Mouse (Mus musculus) urinary bladder, postnatal 4 days (tissue): Measurements from ENCODE around the gene Tbce.
"Not testable (repeated sequence)": the region's sequence is repeated elsewhere in the genome, so short reads cannot be mapped to it uniquely, and the experiment has no call there.

Experiments used
- DNase-seq, 2 experiments: peaks; one replicate each; pipeline ENCODE4 v3.0.0; 2021 to 2022; ENCODE audit warnings: low spot score in 2 of 2

The Tbce gene

DNA sequence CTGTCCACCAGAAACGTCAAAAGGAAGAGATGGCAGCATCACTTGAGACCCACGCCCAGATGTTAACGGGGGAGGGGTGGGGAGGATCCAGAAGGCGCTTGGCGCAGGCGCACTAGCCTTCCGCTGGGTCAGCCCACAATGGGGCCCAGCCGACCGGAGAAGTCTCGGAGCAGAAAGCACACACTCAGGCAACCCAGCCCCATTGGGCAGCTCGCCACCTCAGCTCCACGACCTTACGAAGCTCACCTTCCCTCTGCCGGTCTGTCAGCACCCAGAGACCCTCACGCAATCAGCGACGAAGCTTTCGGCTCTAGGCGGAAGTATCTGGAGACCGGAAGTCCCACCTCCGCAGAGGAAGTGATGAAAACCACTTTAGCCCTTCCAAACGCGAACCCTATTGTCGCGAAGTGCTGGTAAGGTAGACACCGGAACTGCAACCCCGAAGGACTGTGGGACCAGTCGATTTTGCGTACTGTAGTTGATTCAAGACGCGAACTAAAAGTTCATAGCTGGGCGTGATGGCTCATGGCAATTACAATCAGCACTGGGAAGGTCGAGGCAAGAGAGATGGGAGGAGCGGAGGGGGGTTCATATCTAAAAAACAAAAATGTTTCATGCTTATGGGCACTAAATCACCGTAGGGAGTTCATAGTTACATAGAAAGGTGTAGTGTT is at the start of gene Tbce:
Tbce (minus strand) TSS at position 347 of the 674 bp plus-strand sequence.
- DNase-seq, result peak; percentile 86 to 90

DNA sequence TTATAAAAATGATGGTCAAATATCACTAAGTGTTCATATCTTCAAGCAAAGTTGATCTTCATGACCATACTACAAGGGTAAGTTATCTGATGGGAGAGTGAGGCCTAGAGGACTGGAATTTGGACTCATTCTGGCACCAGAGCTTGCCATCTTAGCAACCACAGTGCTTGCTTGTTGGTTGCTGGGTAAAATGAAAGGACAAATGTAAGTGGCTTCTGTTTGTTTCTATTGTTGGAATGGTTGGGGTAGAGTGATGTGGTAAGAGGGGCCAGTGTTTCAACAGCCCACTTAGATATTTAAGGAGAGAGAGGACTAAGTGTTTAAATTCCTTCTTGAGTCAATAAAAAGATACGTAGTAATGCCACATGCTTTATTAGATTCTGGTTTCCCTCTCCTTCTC is 49.2 kb upstream of the Tbce start:
- no peak for DNase-seq

DNA sequence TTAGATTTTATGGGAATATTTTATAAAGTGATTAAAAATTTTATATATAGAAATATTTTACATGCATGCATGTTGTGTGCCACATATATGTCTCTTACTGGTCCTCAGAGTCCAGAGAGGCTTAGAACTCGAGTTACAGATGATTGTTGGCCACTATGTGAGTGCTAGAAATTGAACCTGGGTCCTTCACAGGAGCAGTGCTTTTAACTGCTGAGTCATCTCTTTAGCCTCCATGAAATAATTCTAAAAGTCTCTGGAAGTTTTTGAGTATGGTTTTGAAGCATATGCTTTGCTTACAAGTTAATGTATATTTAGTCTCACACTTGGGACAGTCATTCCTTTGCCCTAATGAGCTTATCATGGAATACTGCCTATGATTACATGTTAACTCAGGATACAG is 35.9 kb upstream of the Tbce start:
- DNase-seq, result no peak

DNA sequence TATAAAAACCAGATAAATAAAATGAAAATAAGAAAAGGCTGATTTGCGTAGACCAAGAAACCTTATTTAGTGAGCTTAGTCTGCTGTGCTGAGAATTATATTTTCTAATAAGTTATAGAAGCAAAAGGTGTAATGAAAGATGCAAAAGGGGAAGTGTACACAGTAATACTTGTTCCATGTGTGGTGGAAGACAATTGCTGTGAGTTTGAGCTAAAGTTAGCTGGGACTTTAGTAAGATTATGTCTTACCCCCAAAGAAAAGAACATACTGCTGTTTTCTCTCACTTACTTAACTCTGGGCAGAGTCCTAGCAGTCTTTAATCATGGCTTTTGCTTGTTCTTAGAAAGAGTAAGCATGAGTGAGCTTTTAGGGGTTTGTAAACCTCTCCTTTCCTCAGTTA is 34.9 kb upstream of the Tbce start:
- no peak for DNase-seq

DNA sequence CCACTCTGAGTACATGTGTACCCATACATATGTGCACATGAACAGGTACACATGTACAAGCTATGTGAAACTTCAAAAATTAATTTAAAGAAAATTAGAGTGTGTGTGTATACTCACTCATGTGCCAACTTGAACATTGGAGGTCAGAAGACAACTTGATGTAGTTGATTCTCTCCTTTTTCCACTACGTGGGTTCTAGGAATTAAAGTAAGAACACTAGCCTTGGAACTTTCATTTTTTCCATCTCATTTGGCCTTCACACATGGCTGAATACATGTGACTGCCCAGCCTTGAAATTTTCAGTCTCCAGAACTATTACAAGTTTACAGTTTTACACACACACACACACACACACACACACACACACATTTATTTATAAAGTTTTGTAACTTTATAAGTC is 29.9 kb upstream of the Tbce start:
- no peak for DNase-seq

DNA sequence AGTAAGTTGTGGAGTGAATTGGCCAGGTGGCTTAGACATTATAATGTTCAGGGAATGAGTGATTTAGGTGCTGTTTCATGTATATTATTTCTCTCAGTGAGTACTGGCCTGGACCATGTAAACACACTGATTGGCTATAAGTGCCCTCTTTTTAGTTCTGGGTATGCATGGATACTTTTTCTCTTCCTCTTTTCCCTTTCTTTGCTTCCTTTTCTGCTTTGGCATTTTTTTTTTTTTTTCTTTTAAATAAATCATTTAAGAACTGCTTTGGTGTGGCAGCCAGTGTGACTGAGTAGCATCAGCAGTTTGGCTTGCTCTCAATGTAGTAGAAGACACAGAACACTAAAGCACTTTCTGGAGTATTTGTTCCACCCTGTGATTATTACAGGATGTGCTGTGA is 28.6 kb upstream of the Tbce start:
- DNase-seq, result no peak

DNA sequence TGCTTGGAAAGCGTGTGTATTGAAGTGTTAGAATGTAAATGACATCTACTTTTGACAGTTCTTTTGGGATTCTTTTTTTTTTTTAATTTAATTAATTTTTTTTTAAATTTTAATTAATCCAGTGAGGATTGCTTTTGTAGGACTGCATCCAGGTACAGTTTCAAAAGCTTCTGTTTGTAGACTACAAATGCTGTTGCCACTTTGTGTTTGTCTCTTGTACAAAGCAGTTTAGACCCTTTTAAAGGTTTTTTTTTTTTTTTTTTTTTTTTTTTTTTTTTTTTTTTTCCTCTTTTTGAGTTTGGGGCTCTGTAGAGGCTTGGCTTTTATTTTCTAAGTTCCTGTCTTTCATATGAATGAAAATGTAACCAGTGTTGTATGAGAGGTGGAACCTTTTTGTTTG is 26.3 kb upstream of the Tbce start:
- no peak for DNase-seq

DNA sequence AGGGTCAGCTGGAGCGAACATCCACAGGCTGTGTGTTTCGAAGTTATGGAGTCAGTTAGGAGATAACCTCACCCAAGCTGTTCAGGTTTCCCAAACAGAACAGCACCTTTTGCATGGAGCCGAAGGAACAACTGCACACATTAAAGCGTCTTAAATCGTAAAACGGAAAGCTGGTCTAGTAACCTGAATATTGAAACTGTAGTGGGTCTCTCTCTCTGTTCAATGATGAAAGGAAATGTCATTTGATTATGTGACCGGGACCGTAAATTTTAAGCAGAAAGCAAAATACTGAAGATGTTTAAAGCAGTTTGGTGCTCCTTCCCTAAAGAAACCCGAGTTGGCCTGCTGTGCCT is 25.6 kb upstream of the Tbce start:
- no peak for DNase-seq

DNA sequence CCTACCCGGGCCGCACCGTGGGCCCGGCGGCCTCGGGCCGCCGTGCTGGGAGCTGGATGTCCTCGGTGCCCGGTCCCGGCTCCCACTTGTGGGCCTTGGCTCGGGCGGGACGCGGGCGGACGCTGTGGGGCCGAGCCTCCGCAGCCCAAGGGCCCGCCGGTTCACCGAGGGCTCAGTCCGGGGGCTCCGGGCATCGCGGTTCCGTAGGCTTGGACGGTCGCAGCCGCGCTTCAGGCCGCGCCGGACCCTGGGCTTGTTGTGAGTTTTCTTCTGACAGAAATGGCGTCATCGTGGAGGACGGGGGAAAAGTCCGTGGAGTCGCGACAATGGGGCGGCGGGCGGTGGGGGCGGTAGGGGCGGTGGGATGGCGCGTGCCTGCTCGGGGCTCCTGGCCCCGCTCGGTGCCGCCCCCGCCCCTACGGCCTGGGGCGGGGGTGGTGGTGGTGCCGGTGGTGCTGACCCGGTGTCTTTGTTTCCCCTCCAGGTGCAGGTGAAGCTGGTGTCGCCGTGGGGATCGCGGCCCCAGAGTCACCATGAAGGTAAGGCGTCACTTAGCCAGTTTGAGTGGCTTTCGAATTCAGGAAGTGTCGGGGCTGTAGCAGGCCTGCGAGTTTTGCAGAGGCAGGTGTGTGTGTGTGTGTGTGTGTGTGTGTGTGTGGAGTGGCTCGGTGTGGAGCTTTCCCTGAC is 25.0 kb upstream of the Tbce start:
- DNase-seq, result peak; percentile 31 to 60

DNA sequence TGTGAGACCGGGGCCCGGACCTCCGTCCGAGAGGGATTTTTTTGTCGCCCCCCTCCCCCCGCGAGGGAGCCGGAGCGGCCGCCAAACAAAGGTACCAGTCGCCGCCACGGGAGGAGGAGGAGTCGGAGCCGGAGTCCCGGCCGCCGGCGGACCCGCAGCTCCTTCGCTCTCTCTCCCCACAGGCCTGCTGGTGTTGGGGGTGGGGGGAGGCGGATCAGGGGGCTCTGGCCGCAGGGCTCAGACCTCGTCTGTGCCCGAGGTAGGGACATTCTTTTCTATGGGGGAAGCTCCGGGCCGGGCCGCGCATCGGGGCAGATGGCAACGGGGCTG is 24.5 kb upstream of the Tbce start:
- DNase-seq, result no peak

DNA sequence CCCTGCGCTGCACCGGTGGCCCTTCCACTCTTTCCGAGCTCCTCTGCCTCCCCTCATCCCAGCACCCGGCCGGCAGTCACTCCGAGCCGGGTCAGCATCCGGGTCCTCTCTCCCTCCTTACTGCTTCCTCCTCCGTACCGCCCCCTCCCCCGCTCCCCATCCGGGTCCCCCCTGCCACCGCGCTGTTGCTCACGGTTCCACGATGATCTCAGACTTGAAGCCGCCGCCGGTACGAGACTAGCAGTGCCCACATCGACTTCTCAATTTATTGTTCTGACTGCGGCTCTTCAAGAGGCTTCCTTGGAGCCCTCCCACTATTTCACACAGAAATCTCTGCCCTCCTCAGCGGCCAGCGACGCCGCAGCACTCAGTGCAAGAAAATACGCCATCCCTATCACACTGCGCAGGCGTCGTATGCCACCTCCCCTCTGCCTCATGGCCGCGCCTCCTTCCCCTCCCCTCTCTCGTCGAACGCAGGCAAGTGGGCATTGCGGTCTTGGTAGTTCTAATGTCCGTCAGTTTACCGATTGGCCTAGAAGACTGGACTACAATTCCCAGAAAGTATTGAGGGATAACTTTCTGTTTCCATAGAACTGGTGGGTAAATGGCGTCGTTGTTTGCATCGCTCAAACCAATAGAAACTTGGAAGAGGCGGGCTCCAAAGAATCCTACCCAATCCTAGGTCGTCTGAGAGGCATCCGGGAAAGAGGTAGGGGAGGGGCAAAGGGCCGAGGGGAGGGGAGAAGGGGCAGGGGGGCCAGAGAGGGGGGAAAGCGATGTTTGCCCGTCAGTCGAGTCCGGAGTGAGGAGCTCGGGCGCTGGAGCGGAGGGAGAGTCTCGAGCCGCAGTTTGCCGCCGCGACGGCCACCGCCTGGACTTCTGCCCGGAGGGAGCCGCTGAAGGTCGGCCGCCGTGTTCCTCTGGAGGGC is 23.8 kb upstream of the Tbce start, which contains the start of the genes Arid4b and Ggps1:
Arid4b (plus strand) TSS at position 220 of the 929 bp plus-strand sequence.
Ggps1 (minus strand) TSS at position 476 of the 929 bp plus-strand sequence.
- DNase-seq, result peak; percentile 95 to 96

DNA sequence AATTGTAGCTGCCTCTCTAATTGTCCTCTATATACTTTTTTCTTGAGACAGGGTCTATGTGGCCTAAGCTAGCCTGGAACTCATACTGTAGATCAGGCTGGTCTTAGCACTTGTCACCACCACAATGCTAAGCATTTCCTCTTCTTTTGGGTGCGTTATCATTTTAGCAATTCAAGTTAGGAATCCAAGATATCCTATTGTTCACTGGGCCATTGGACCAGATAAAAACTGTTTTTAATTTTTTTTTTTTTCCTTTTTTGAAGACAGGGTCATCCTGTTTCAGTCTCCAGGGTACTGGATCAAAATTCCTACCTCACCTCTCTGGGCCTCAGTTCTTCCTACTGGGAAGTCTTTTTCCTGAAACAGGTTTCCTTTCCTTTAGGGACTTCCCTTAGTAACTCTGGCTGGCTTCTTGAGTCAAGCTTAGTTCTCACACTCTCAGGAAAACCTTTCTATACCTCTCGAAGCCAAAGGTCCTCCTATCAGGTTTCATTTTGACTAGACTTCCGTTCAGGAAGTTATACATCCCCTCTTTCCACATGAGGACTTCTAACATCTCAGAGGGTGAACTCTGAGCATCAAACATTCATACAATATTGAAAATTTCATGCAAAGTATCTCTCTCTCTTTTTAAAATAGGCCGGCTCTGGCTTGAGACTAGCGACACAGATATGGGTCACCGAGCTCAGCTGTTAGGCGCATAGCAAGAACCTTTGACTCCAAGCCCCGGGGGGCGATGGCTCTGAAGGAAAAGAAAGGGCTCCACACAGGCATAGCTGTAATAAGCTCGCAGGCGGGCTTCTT is 23.0 kb upstream of the Tbce start:
- no peak for DNase-seq

DNA sequence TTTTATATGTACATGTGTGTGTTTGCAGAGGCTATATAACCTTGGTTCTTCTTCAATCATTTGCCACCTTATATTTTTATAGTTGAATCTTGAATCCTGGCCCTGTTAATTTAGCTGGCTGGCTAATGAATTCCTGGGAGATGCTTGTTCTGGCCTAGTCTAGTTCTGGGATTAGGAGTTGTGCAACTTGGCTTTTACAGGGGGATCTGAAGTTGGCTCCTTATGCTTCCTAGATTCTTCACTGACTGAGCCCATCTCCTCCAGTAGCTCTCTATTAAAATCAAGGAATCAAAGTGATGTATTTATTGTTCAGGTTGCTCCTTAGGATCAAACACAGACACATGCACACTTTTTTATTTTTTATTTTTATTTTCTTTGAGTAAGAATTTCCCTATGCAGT is 20.1 kb upstream of the Tbce start:
- DNase-seq, result no peak

DNA sequence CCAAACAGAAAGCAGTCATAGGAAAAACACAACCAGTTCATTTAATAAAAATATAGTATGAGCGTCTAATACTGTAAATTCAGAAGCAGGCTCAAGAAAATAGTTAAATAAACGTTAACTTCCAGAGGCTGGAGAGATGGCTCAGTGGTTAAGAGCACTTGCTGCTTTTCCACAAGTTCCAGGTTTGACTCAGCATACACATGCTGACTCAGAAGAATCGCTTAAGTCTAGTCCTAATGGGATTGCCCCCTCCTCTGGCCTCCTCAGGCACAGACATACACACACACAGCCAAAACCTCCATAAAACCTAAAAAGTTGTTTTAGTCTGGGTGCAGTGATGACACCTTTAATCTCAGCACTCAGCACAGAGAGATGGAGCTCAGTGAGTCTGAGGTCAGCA is 17.4 kb upstream of the Tbce start:
- DNase-seq, result no peak

DNA sequence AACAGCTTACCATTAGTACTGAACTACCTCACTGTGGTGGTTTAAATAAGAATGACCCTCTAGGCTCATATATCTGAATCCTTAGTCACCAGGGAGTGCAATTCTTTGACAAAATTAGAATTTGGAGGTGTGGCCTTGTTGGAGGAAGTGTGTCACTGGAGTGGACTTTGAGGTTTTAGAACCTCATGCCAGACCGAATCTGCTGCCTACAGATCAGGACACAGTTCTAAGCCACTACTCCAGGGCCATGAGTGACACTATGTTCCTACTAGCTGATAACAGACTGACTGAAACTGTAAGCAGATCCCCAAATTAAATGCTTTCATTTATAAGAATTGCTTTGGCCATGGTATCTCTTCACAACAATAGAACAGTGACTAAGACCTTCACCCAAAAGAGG is 10.4 kb upstream of the Tbce start:
- no peak for DNase-seq

DNA sequence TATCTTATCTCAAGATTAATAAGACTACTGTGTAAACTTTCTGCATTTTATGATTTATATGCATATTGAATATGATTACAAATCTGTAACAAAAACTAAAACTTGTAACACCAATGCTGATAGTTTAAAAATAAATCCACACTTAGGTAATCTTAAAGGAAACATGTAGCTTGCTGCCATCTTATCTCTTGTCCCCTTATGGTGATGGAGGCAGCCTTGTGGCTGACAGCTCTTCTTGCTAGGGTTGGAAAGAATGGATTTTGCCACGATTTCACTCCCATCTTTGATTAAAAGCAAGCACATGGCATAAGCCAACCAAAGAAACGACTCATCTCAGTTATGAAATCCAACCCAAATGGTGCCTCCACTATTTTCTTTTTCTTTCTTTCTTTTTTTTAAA is 5.1 kb upstream of the Tbce start:
- DNase-seq, result no peak

DNA sequence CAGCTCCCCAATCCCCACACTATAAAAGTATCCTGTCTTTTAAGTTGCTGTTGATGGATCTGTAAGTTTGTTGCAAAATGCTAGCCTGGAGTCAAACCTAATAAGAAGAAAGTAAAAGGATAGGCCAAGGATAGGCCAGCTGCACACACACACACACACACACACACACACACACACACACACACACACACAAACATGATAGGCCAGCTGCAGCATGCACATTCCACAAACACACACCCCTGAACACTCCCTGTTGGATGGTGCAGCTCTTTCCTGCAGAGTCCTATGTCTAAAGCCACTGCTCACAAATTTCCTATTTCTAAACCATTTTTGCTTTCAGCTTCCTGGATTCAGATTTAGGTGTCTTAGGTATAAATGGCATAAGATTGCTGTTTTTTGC is 4.4 kb upstream of the Tbce start:
- no peak for DNase-seq

DNA sequence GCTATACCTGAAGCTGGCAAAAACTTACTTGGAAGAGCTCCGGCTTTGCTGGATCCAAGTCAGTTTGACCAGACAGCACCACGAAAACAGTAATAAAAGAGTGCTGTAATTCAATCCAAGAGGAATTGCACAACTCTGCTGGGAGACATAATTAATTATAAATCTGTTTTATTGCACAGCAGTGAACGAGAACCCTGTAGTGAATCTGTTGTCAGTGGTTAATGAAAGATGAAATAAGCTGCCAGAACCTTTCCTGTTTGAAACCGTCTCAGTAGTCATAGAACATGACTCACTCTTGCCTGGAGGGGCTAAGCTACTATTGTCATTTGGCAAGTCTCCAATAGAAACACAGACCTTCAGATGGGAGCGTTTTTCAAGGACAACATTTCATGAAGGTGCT is 748 bp upstream of the Tbce start:
- no peak for DNase-seq

DNA sequence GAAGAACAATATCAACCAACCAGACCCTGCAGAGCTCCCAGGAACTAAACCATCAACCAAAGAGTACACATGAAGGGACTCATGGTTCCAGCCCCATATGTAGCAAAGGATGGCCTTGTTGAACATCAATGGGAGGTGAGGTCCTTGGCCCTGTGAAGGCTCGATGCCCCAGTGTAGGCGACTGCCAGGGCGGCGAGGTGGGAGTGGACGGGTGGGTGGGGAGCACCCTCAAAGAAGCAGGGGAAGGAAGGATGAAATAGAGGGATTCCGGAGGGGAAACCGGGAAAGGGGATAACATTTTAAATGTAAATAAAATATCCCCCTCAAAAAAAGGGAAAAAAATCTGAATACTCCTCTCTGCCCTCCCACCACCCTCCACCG is 537 bp downstream of the Tbce start:
- no peak for DNase-seq

DNA sequence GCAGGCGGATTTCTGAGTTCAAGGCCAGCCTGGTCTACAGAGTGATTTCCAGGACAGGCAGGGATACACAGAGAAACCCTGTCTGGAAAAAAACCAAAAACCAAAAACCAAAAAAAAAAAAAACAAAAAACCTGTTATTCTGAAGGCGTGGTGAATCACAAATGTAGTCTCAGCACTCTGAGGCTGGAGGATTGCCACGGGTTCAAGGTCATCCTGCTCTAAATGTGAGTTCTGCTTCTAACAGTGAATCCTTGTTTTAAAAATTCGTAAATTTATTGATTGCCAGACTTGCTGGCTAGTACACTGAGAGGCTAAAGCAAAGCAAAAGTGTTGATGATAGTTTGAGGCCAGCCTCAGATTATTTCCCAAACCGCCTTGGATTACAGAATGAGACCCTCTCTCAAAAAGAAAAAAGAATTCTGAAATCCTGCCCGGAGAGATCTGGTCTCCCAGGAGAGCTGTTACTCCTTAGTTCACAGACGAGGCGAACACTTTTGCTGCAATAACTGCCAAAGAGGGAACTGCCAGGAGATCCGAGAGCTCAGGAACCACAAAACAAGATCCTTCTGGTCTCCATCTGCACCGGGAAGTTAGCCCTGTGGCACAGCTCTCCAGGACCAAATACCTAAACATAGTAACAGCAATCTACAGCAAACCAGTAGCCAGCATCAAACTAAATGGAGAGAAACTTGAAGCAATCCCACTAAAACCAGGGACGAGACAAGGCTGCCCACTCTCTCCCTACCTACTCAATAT is 3.4 kb downstream of the Tbce start:
- DNase-seq, result no peak

DNA sequence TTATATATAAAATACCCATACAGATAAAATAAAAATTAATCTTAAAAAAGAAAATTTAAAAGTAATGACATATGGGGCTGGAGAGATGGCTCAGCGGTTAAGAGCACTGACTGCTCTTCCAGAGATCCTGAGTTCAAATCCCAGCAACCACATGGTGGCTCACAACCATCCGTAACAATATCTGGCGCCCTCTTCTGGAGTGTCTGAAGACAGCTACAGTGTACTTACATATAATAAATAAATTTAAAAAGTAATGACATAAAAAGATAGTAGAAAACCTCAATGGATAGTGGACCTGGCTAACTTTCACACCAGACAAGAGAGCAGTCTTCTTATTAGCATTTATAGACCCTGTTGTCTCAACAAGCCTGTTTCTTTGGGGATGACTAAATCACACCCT is 4.1 kb downstream of the Tbce start:
- DNase-seq, result not testable (repeated sequence)

DNA sequence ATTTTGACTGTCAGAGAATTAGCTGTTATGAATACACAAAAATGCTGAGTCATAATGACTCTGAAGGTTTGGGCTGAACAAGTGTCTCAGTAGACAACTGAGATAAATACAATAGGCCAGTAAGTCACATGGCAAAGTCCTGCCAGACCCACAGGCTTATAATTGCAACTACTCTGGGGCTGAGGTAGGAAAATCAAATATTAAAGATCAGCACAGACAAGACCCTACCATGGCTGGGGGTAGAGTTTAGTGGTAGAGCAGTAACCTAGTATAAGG is 5.4 kb downstream of the Tbce start:
- DNase-seq, result no peak
